Mouse (Mus musculus): Measurements from ENCODE around the gene Stag1. TPM values are rescaled to one million over a fixed set of nuclear protein-coding genes. Genes with fewer than 3 reads are reported as not detected.

The Stag1 gene
- total RNA-seq (2021) = 42.4 and 42.7 TPM in 2 replicates
- long read RNA-seq, partial matches to known transcripts = 0 of 5 reads
- long read RNA-seq, other reads (novel, unspliced or antisense) = 4 of 5 reads

DNA sequence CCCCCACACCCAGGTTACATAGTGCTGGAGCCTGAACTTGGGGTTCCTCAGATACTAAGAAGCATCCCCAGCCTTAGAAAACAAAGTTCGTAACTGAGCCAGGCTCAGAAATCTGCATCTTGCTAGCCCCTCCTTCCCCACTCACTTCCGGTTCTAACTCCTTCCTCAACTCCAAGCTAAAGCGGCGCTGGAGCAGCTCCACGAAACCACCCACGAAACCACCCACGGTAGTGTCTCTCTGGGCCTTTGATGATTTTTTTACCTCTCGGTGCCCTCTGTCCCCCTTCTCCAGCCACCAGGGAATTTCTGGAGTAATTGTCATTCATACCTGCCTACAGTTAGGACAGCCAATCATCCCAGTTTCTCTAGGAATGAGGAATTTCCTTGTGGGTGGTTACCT is at the start of gene Stag1:
TSS of gene Stag1 (plus strand) at position 253 of the 400 bp plus-strand sequence.
- DNase-seq = no peak

- no peak for DNase-seq
These were observed 49.3 kb upstream of the Stag1 start for GRCm38 (mm10) chr9:100548313-100548712.

GRCm38 (mm10) chr9:100555686-100556085 is 41.9 kb upstream of the Stag1 start:
- DNase-seq = no peak

DNA sequence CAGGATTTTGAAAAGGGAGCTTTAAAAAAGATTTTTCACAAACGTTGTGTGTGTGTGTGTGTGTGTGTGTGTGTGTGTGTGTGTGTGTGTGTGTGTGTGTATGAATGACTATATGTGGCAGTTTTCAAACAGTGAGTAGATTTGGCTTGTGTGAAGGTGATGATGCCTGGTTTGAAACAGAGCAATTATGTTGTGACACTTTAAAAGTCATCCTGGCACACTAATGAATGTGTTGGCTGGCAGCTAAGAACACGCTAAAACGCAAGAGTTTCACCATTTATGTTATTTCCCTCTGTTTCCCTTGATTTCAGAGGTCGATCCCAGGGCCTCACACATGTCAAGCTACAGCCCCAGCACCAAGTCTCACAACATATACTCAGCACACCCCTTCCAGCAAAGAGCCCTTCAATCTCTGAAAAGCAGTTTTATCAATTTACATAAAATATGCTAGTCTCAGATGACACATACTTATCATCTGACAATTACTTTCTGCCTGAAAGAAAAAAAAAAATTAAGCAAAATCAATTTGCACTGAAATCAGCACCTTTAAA is 39.5 kb upstream of the Stag1 start:
- DNase-seq = no peak

DNA sequence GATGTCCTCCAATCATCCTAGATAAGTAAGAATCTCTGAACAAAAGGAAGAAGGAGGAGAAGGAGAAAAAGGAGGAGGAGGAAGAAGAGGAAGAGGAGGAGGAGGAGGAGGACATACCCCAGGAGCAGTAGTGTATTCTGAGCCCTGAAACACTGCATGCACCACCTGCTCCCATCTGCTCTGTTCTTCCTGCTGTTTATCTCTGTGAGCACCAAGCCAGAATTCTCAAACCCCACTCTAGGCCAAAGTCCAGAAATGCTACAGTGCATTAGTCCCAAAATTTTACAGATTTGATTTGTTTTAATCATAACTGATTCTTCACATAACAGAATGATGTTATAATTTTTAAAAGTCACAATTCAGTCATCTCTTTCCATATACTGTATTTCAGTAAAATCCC is 38.6 kb upstream of the Stag1 start:
- no peak for DNase-seq

DNA sequence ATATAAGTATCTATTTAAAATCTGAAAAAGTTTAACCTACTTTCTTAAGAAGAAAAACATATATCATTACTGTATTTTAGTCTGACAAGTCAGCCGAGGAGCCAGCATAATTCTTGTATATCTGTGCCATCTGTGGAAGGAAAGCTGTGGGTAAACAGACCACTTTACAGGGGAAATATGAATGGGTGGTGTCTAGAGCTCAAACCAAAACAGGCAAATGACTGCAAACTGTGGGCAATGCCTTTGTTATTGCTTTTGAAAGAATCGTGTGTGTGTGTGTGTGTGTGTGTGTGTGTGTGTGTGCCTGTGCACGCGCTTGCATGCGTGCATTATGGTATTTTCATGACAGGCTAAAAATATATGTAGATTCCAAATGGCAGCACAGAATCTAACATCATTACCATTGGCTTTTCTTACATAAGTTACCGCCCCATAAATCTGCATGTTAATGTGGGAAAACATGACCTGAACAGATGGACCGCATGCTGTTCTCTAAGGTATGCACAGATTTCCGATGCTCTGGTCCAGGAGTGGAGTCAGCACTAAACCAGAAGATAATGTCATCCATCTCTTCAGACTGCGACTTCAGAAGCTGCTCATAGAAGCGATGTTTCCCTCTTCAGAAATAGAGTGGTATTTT is 37.2 kb upstream of the Stag1 start:
- DNase-seq = no peak

- DNase-seq = peak; percentile 60
These were observed 27.6 kb upstream of the Stag1 start for GRCm38 (mm10) chr9:100569798-100570625.

GRCm38 (mm10) chr9:100570626-100571233 is 26.9 kb upstream of the Stag1 start, which contains the start of gene Slc35g2:
Gene Slc35g2 (minus strand): TSS chr9:100571090.
- peak; percentile 41 for DNase-seq

GRCm38 (mm10) chr9:100571511-100571910 is 26.1 kb upstream of the Stag1 start:
- DNase-seq = no peak

GRCm38 (mm10) chr9:100573300-100573699 is 24.3 kb upstream of the Stag1 start:
- no peak for DNase-seq

GRCm38 (mm10) chr9:100573942-100574341 is 23.7 kb upstream of the Stag1 start:
- no peak for DNase-seq

- no peak for DNase-seq
These were observed 17.3 kb upstream of the Stag1 start for GRCm38 (mm10) chr9:100580196-100580740.

DNA sequence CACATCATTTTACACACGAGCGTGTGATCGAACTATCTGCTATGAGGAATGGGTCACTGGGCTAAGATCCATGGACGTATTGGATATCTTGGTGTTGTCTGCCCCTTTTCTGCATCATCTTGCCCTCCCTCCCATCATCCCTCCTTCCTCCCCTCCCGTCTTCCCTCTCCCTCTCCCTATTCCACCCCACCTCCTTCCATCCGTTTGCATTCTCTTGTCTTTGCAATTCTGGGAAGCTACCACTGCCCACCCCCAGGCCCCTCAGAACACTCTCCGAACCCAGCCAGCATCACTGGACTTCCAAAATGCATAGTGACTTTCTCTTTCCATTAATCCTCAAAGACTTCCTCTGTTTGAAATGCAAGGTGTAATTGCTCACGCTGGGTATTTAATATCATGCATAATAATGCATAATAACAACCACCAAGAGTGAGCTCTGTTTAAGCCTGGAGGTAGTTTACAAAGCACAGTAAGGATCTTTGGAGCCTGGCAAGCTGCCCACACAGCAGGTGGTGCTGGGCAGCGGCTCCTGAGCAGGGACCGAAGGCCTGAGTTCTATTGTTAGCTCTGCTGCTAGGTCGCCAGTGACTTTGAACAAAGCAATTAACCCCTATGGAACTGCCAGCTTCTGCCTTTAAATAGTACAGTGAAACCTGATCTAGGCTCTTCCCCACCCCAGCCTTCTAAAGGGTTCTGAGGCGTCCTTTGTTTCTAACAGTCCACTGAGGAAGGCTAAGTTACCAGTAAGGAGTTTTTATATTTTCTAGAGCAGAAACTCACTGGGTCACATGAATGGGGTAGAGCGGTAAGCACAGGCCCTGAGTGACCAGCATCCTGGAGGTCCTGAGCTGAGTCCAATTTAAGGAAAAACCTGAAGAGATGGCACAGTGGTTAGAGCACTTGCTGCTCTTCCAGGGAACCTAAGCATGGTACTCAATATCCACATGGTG is 15.8 kb upstream of the Stag1 start:
- peak; percentile 38 for DNase-seq

GRCm38 (mm10) chr9:100582883-100583575 is 14.6 kb upstream of the Stag1 start:
- DNase-seq = peak; percentile 3

- DNase-seq = no peak
These were observed 13.6 kb upstream of the Stag1 start for GRCm38 (mm10) chr9:100584031-100584430.

- no peak for DNase-seq
These were observed 7.1 kb upstream of the Stag1 start for GRCm38 (mm10) chr9:100590462-100590861.

- DNase-seq = no peak
These were observed 1.3 kb upstream of the Stag1 start for GRCm38 (mm10) chr9:100596317-100596716.

GRCm38 (mm10) chr9:100599761-100600328 is 2.2 kb downstream of the Stag1 start:
- no peak for DNase-seq

GRCm38 (mm10) chr9:100602130-100602529 is 4.5 kb downstream of the Stag1 start:
- DNase-seq = no peak

DNA sequence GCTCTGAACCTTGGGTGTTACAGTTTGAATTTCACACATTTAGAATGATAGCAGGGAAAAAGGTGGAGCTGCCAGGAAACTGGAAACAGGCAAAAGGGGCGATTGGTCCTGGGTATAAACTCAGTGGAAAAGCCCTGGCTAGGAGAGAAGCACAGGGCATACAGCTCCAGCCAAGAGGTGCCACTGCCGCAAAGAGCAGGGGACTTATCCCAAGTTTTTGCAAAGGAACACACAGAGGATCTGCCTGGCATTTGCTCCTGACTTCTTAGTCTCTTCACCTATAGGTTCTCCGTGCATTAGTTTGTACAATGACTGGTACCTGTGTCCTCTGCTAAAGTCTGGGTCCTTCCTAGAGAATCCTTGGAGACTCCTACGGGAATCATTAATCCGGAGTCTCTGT is 5.6 kb downstream of the Stag1 start:
- DNase-seq = no peak
